Mouse (Mus musculus): ENCODE results near the gene Cpvl. TPM values are rescaled to one million over a fixed set of nuclear protein-coding genes. Genes with fewer than 3 reads are reported as not detected.

The Cpvl gene
- polyA plus RNA-seq (2016; fragmentation: Nextera tagmentation; extraction: Ambion mirVana): not detected in 2 replicates

DNA sequence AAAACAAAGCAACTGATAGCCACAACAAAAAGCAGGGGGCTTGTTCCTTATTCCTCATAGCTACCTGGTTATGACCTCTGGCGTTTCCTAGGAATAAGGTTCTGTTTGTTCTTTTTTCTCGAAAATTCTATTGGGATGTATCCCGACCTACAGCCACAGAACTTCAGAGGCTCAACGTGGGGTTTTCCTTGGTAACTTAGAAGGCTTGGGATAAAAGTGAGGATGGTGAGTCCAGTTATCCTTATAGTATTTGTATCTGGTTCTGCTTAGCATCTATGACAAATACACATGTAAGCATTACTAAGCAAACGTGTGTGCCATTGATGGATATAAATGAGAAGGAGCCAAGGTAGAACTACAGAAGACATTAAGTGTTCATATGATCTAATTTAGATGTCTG lies at the start of gene Cpvl:
TSS of gene Cpvl (minus strand) at position 101 of the 400 bp plus-strand sequence.
- no peak within 1 kb of the TSS for H3K4me3 ChIP-seq
- no peak for ATAC-seq (ENCODE audit: insufficient number of reproducible peaks, low FRiP score)
- H3K9ac ChIP-seq: no peak within 1 kb of the TSS
- no peak within 1 kb of the TSS for H3K4me2 ChIP-seq
- peaks cover 13% of the 10 kb centered on the region for H3K4me1 ChIP-seq (replicated peaks)
- H3K9me3 ChIP-seq (replicated peaks): no peaks in the 10 kb centered on the region
- H3K27me3 ChIP-seq (replicated peaks): no peaks in the 10 kb centered on the region
- H3K36me3 ChIP-seq: no peaks in the 10 kb centered on the region
- 78% methylated on average over 5 of the region's 5 CpGs for WGBS
- no peak within 1 kb of the TSS for H3K27ac ChIP-seq (ENCODE audit: poor library complexity, severe bottlenecking)

DNA sequence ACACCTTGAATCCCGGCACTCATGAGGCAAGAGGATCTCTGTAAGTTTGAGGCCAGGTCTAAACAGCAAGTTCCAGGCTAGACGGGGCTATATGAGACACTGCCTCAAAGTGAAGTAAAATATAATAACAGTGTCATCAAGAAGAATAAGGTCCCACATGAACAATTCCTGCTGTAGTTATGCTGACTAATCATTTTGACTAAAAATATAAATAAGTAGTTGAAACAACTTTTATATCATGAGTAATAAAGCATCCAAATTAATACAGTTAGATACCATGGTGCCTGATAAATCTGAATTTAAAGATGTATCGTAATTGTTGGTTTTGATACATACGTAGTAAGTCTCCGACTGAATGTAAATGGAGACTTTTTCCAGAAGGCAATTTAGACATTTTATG lies 45.4 kb upstream of the Cpvl start:
- 90% methylated on average over 5 of the region's 5 CpGs for WGBS
- Histone ChIP-seq H3K27me3 (replicated peaks) (no peaks in the 10 kb centered on the region), H3K4me1 (replicated peaks) (peaks cover 4% of the 10 kb centered on the region; the same call in 1 of the 2 replicates), H3K27ac (ENCODE audit: poor library complexity, severe bottlenecking) (no peak overlapping the region), H3K36me3 (no peaks in the 10 kb centered on the region), H3K4me3 (no peak overlapping the region), H3K9ac (no peak overlapping the region), H3K9me3 (replicated peaks) (no peaks in the 10 kb centered on the region), H3K4me2 (no peak overlapping the region)
- ATAC-seq (ENCODE audit: insufficient number of reproducible peaks, low FRiP score): no peak

DNA sequence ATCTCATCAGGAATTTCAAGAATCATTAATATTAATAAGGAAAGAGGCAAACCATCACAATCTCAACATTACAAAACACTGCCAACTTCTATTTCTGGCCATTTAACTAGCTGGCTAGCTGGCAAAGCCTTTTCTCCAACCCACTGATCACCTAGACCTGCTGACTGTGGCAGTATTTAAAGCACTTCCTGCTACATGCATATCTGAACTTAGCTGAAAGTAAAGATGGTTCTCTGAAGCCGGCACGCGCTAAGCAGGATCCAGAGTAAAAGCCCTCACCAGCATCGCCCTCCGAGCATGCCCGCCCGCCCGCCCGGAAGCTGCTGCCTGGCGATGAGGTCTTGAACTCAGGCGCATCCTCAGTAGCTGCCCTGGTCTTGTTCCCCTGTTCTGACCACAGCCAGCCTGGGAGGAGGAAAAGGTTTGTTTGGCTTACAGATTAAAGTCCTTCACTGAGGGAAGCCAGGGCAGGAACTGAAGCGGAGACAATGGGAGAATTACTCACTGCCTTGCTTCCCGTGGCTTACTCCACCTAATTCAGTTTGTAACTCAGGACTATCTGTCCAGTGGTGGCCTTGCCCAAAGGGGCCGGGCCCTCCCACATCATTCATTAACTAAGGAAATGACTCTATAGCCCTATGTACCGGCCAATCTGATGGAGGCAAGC lies 42.8 kb upstream of the Cpvl start:
- H3K27ac ChIP-seq (ENCODE audit: poor library complexity, severe bottlenecking): peak overlapping the region; percentile 62; the same call in 1 of the 2 replicates
- H3K27me3 ChIP-seq (replicated peaks): no peaks in the 10 kb centered on the region
- H3K36me3 ChIP-seq: no peaks in the 10 kb centered on the region
- H3K9me3 ChIP-seq (replicated peaks): no peaks in the 10 kb centered on the region
- H3K4me2 ChIP-seq: peak overlapping the region; percentile 35; the same call in 1 of the 2 replicates
- H3K4me3 ChIP-seq: no peak overlapping the region
- ATAC-seq (ENCODE audit: insufficient number of reproducible peaks, low FRiP score): peak; percentile 71
- 44% methylated on average over 15 of the region's 15 CpGs for WGBS
- no peak overlapping the region for H3K9ac ChIP-seq
- H3K4me1 ChIP-seq (replicated peaks): peaks cover 9% of the 10 kb centered on the region

DNA sequence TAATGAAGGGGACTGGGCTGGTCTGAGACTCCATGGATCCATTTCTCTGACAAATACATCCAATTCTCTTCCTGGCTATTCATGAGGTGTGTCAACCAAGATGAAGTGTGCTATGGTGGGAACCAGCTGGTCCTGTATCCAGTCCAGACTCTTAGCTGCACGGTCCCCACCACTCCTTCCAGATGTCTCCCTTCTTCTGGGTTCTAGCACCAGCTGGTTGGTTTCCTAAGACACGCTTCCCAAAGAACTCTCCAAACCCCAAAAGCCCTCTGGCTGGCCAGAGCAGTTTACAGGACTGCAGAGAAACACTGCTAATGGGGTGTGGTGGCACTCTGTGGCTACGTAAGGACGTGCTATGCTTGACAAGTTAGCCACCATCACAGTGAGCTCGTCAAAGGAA lies 40.4 kb upstream of the Cpvl start:
- Histone ChIP-seq H3K27me3 (replicated peaks) (no peaks in the 10 kb centered on the region), H3K9me3 (replicated peaks) (no peaks in the 10 kb centered on the region), H3K27ac (ENCODE audit: poor library complexity, severe bottlenecking) (no peak overlapping the region), H3K9ac (no peak overlapping the region), H3K4me3 (no peak overlapping the region), H3K36me3 (no peaks in the 10 kb centered on the region), H3K4me1 (replicated peaks) (peaks cover 9% of the 10 kb centered on the region), H3K4me2 (no peak overlapping the region)
- 61% methylated on average over 5 of the region's 5 CpGs for WGBS
- ATAC-seq (ENCODE audit: insufficient number of reproducible peaks, low FRiP score): no peak

GRCm38 (mm10) chr6:54018038-54018437 lies 39.6 kb upstream of the Cpvl start:
- WGBS: 16% methylated on average over 2 of the region's 2 CpGs
- ATAC-seq (ENCODE audit: insufficient number of reproducible peaks, low FRiP score): no peak

GRCm38 (mm10) chr6:54012163-54012562 lies 33.7 kb upstream of the Cpvl start:
- no peak for ATAC-seq (ENCODE audit: insufficient number of reproducible peaks, low FRiP score)
- Histone ChIP-seq H3K36me3 (no peaks in the 10 kb centered on the region), H3K4me1 (replicated peaks) (peaks cover 15% of the 10 kb centered on the region), H3K4me2 (no peak overlapping the region), H3K27ac (ENCODE audit: poor library complexity, severe bottlenecking) (no peak overlapping the region), H3K4me3 (no peak overlapping the region), H3K9ac (no peak overlapping the region), H3K27me3 (replicated peaks) (0 out of 2 replicates have a peak, but pooled peaks cover 2% of the 10 kb centered on the region), H3K9me3 (replicated peaks) (no peaks in the 10 kb centered on the region)
- WGBS: 72% methylated on average over 1 of the region's 1 CpGs

More at GRCm38 (mm10) chr6:54018038-54018437, 39.6 kb upstream of the Cpvl start:
- H3K4me3 ChIP-seq: no peak overlapping the region
- no peak overlapping the region for H3K4me2 ChIP-seq
- H3K36me3 ChIP-seq: no peaks in the 10 kb centered on the region
- H3K27ac ChIP-seq (ENCODE audit: poor library complexity, severe bottlenecking): no peak overlapping the region
- no peaks in the 10 kb centered on the region for H3K27me3 ChIP-seq (replicated peaks)
- H3K9ac ChIP-seq: no peak overlapping the region
- peaks cover 9% of the 10 kb centered on the region for H3K4me1 ChIP-seq (replicated peaks)
- no peaks in the 10 kb centered on the region for H3K9me3 ChIP-seq (replicated peaks)

DNA sequence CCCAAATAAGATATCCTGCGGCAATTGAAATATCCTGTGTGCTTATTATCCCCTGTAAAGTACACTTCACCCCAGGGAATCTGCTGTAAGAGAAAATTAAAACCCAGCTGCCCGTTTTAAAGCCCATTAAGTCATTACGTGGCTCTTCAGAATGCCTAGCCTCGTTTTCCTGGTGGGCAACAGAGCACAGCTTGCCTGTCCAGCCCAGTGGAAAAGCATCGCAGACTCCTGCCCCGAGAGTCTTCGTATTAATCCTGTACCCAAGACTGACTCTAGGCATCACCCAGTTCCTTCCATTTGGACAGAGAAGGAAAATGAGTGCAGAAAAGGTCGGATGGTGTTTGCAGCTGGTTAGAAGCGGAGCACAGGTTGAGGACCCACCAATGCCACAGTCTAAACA lies 31.9 kb upstream of the Cpvl start:
- H3K9ac ChIP-seq: no peak overlapping the region
- H3K27me3 ChIP-seq (replicated peaks): peaks cover 5% of the 10 kb centered on the region; the same call in 1 of the 2 replicates
- no peak overlapping the region for H3K4me2 ChIP-seq
- no peak overlapping the region for H3K4me3 ChIP-seq
- no peak for ATAC-seq (ENCODE audit: insufficient number of reproducible peaks, low FRiP score)
- 79% methylated on average over 9 of the region's 9 CpGs for WGBS
- H3K4me1 ChIP-seq (replicated peaks): peaks cover 15% of the 10 kb centered on the region
- H3K9me3 ChIP-seq (replicated peaks): no peaks in the 10 kb centered on the region
- no peak overlapping the region for H3K27ac ChIP-seq (ENCODE audit: poor library complexity, severe bottlenecking)
- H3K36me3 ChIP-seq: no peaks in the 10 kb centered on the region

- Histone ChIP-seq H3K9ac (no peak overlapping the region), H3K9me3 (replicated peaks) (no peaks in the 10 kb centered on the region), H3K4me3 (no peak overlapping the region), H3K27me3 (replicated peaks) (peaks cover 5% of the 10 kb centered on the region; the same call in 1 of the 2 replicates), H3K4me1 (replicated peaks) (peaks cover 15% of the 10 kb centered on the region), H3K4me2 (no peak overlapping the region), H3K36me3 (no peaks in the 10 kb centered on the region), H3K27ac (ENCODE audit: poor library complexity, severe bottlenecking) (no peak overlapping the region)
- 30% methylated on average over 4 of the region's 4 CpGs for WGBS
- no peak for ATAC-seq (ENCODE audit: insufficient number of reproducible peaks, low FRiP score)
These were observed 30.8 kb upstream of the Cpvl start for GRCm38 (mm10) chr6:54009293-54009692.

GRCm38 (mm10) chr6:54008448-54009120 lies 30.1 kb upstream of the Cpvl start:
- no peak overlapping the region for H3K9ac ChIP-seq
- no peak overlapping the region for H3K27ac ChIP-seq (ENCODE audit: poor library complexity, severe bottlenecking)
- WGBS: 76% methylated on average over 16 of the region's 16 CpGs
- H3K4me1 ChIP-seq (replicated peaks): peaks cover 15% of the 10 kb centered on the region
- H3K27me3 ChIP-seq (replicated peaks): peaks cover 5% of the 10 kb centered on the region; the same call in 1 of the 2 replicates
- H3K4me2 ChIP-seq: no peak overlapping the region
- no peaks in the 10 kb centered on the region for H3K9me3 ChIP-seq (replicated peaks)
- H3K4me3 ChIP-seq: no peak overlapping the region
- H3K36me3 ChIP-seq: no peaks in the 10 kb centered on the region
- ATAC-seq (ENCODE audit: insufficient number of reproducible peaks, low FRiP score): no peak

DNA sequence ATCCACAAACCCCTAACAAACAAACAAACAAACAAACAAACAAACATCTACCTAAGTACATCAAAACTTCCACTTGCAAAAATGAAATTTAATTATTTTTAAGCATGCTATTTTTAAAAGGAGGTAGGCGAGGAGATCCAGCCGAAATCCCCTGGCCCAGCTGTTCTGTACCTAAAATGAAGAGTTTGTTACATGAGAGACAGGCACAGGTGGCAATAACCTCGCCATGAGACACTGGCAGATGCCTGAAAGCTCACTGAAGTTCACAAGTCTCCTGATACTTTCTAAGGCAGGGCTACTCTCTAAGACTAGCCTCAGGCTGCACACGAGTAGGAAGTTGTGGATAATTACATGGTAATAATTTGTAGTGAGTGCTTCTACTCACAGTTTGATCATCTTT lies 26.8 kb upstream of the Cpvl start:
- peaks cover 15% of the 10 kb centered on the region for H3K4me1 ChIP-seq (replicated peaks)
- WGBS: 84% methylated on average over 4 of the region's 4 CpGs
- no peak overlapping the region for H3K4me3 ChIP-seq
- no peak overlapping the region for H3K4me2 ChIP-seq
- H3K36me3 ChIP-seq: no peaks in the 10 kb centered on the region
- H3K9me3 ChIP-seq (replicated peaks): no peaks in the 10 kb centered on the region
- no peak overlapping the region for H3K27ac ChIP-seq (ENCODE audit: poor library complexity, severe bottlenecking)
- no peak overlapping the region for H3K9ac ChIP-seq
- ATAC-seq (ENCODE audit: insufficient number of reproducible peaks, low FRiP score): no peak
- H3K27me3 ChIP-seq (replicated peaks): peaks cover 5% of the 10 kb centered on the region; the same call in 1 of the 2 replicates

GRCm38 (mm10) chr6:53996226-53996955 lies 17.9 kb upstream of the Cpvl start:
- no peak for ATAC-seq (ENCODE audit: insufficient number of reproducible peaks, low FRiP score)
- Histone ChIP-seq H3K9me3 (replicated peaks) (peaks cover 5% of the 10 kb centered on the region), H3K9ac (no peak overlapping the region), H3K36me3 (no peaks in the 10 kb centered on the region), H3K27me3 (replicated peaks) (no peaks in the 10 kb centered on the region), H3K27ac (ENCODE audit: poor library complexity, severe bottlenecking) (no peak overlapping the region), H3K4me2 (no peak overlapping the region), H3K4me3 (no peak overlapping the region), H3K4me1 (replicated peaks) (peaks cover 4% of the 10 kb centered on the region; the same call in 1 of the 2 replicates)
- 88% methylated on average over 3 of the region's 3 CpGs for WGBS

All from heart, embryonic 12.5 days (tissue).